Mouse (Mus musculus) adrenal gland, adult 8-10 months (tissue): ENCODE measurements at regions not wholly inside any gene's neighbourhood (a gene's known extent, or its start where the extent isn't known, plus 50 kb on each side); places are given as distances from the start of the nearest gene placed in this dataset.
A peak's percentile ranks its signal among the peaks of the same experiment; 100 is the strongest.

Source experiments
- DNase-seq: peaks from one replicate; pipeline ENCODE4 v3.0.0; 2022

- no peak for DNase-seq
Observed at GRCm38 (mm10) chr9:71420064-71420463, 65.7 kb downstream of the Polr2m start.

GRCm38 (mm10) chr9:71418531-71418930 lies 67.2 kb downstream of the Polr2m start:
- no peak for DNase-seq

GRCm38 (mm10) chr9:71417248-71417647 lies 68.5 kb downstream of the Polr2m start:
- DNase-seq, result no peak

GRCm38 (mm10) chr9:71411171-71411570 lies 74.6 kb downstream of the Polr2m start:
- DNase-seq, result no peak

GRCm38 (mm10) chr9:71409925-71410324 lies 75.8 kb downstream of the Polr2m start:
- no peak for DNase-seq

GRCm38 (mm10) chr9:71408946-71409345 lies 76.8 kb downstream of the Polr2m start:
- DNase-seq, result no peak

- DNase-seq, result no peak
Observed at GRCm38 (mm10) chr9:71404396-71405135, 81.2 kb downstream of the Polr2m start.

- no peak for DNase-seq
Observed at GRCm38 (mm10) chr9:71401667-71402066, 84.1 kb downstream of the Polr2m start.

GRCm38 (mm10) chr9:71399346-71399745 lies 86.4 kb downstream of the Polr2m start:
- no peak for DNase-seq

- DNase-seq, result no peak
Observed at GRCm38 (mm10) chr9:71396784-71397183, 89.0 kb downstream of the Polr2m start.

- DNase-seq, result no peak
Observed at GRCm38 (mm10) chr9:71390221-71390620, 95.5 kb downstream of the Polr2m start.

GRCm38 (mm10) chr9:71387426-71387825 lies 98.3 kb downstream of the Polr2m start:
- no peak for DNase-seq

GRCm38 (mm10) chr9:71383901-71384300 lies 101.8 kb downstream of the Polr2m start:
- no peak for DNase-seq

GRCm38 (mm10) chr9:71379731-71380250 lies 105.9 kb downstream of the Polr2m start:
- DNase-seq, result no peak

GRCm38 (mm10) chr9:71369760-71370159 lies 116.0 kb downstream of the Polr2m start:
- DNase-seq, result no peak

- no peak for DNase-seq
Observed at GRCm38 (mm10) chr9:71369202-71369601, 116.5 kb downstream of the Polr2m start.

GRCm38 (mm10) chr9:71366573-71366972 lies 119.2 kb downstream of the Polr2m start:
- DNase-seq, result no peak

GRCm38 (mm10) chr9:71365177-71365738 lies 120.5 kb downstream of the Polr2m start:
- DNase-seq, result peak; percentile 64

- DNase-seq, result peak; percentile 25
Observed at GRCm38 (mm10) chr9:71364047-71364665, 121.6 kb downstream of the Polr2m start.

GRCm38 (mm10) chr9:71362401-71362800 lies 123.3 kb downstream of the Polr2m start:
- no peak for DNase-seq

- DNase-seq, result no peak
Observed at GRCm38 (mm10) chr9:71361961-71362360, 123.8 kb downstream of the Polr2m start.

GRCm38 (mm10) chr9:71361311-71361710 lies 124.4 kb downstream of the Polr2m start:
- no peak for DNase-seq

GRCm38 (mm10) chr9:71360676-71361075 lies 125.1 kb downstream of the Polr2m start:
- DNase-seq, result no peak

- DNase-seq, result no peak
Observed at GRCm38 (mm10) chr9:71358961-71359360, 126.8 kb downstream of the Polr2m start.
